In genomic region chr12:75724621-75725324, GRCm38 (mm10) we compare ENCODE assay signal across 15 mouse cellular contexts. TPM values are rescaled to one million over a fixed set of nuclear protein-coding genes. Genes with fewer than 3 reads are reported as not detected.
DNase-seq lines count a peak whose midpoint lies in the region; ATAC-seq lines count a peak whose summit lies in the region.
"Had no signal": no experiment of that assay in that cellular context is flagged by ENCODE, and none has a peak within 500 bp of the region (broad histone marks: within the 10 kb centered on the region; RNA-seq: fewer than 3 reads in every experiment).

No protein-coding gene starts in this region.

- WGBS in liver, embryonic 16.5 days (ENCODE audit: insufficient replicate concordance) = 49% methylated on average over 14 of the region's 14 CpGs

- peaks cover 32% of the 10 kb centered on the region for H3K4me1 ChIP-seq in liver, embryonic 16.5 days (ENCODE audit: control insufficient read depth, low read depth, low read length)

- H3K27me3 ChIP-seq in liver, embryonic 16.5 days (ENCODE audit: control insufficient read depth, insufficient read depth, low read depth, low read length) = no peaks in the 10 kb centered on the region
- H3K27me3 ChIP-seq: CH12.LX had no signal

- H3K4me2 ChIP-seq in liver, embryonic 16.5 days (ENCODE audit: low read depth, low read length) = peak overlapping the region; percentile 45
- H3K4me2 ChIP-seq: limb, embryonic 13.5 days had no signal

- peak; percentile 35 to 39 for DNase-seq in cerebellum, postnatal 10 days
- no peak for DNase-seq in cerebellum, adult 11 months
- DNase-seq in 416B (ENCODE audit: low read depth) = peak; percentile 59
- no peak for DNase-seq in thymus, postnatal 0 days (ENCODE audit: low spot score)
- DNase-seq in heart, adult 8-10 months (ENCODE audit: low spot score) = no peak
- DNase-seq in adrenal gland, postnatal 25 days = no peak
- DNase-seq: adrenal gland, adult 2 months; thymus, adult 2 months had no signal

- no peaks in the 10 kb centered on the region for H3K9me3 ChIP-seq in liver, embryonic 16.5 days (replicated peaks; ENCODE audit: control insufficient read depth, low read length)
- H3K9me3 ChIP-seq: forebrain, embryonic 10.5 days; limb, embryonic 13.5 days had no signal

- H3K36me3 ChIP-seq in liver, embryonic 16.5 days (ENCODE audit: control insufficient read depth, insufficient read depth) = peaks cover 13% of the 10 kb centered on the region

- peak; percentile 80 for ATAC-seq in erythroblast, adult 5-6 weeks (replicated peaks; ENCODE audit: low FRiP score, poor library complexity, severe bottlenecking)
- ATAC-seq in liver, embryonic 16.5 days (ENCODE audit: low read depth) = peak; percentile 82
- ATAC-seq: inflammation-experienced regulatory T-cells, adult 6 months; lung, postnatal 0 days had no signal

- H3K9ac ChIP-seq in liver, embryonic 16.5 days (ENCODE audit: low read depth, low read length) = no peak overlapping the region
- H3K9ac ChIP-seq: limb, embryonic 13.5 days had no signal

- H3K27ac ChIP-seq in liver, embryonic 16.5 days (ENCODE audit: low read length) = peak overlapping the region; percentile 82
- H3K27ac ChIP-seq: forebrain, embryonic 10.5 days; limb, embryonic 13.5 days had no signal

- H3K4me3 ChIP-seq in liver, embryonic 16.5 days (ENCODE audit: low read depth, low read length) = peak overlapping the region; percentile 39
- H3K4me3 ChIP-seq: forebrain, embryonic 10.5 days; limb, embryonic 13.5 days had no signal

RNA-seq across cellular contexts. Expression of gene Sgpp1, which starts 10.8 kb away (rescaled TPM):
- total RNA-seq in erythroblast, adult 5-6 weeks (2015; ENCODE audit: low replicate concordance) = 44.0 and 44.1 TPM in 2 replicates
- 26.3 and 31.6 TPM in 2 replicates for total RNA-seq in erythroblast, adult 5-6 weeks (2017; ENCODE audit: low replicate concordance)
- polyA plus RNA-seq in liver, embryonic 16.5 days (2015; fragmentation: Nextera tagmentation; extraction: Ambion mirVana) = 10.9 and 11.5 TPM in 2 replicates
- polyA plus RNA-seq in thymus, postnatal 0 days (2015; fragmentation: Nextera tagmentation; extraction: Ambion mirVana) = 30.9 and 33.5 TPM in 2 replicates
- 10 to 100 TPM; 19.8 to 22.4 (median 21.7) TPM for total RNA-seq in heart, adult 8-10 months (2022)
- 188 and 197 TPM in 2 replicates for total RNA-seq in adrenal gland, postnatal 25 days (2021)

RNA-seq across cellular contexts. Expression of gene Wdr89, which starts 55.4 kb away (rescaled TPM):
- total RNA-seq in erythroblast, adult 5-6 weeks (2015; ENCODE audit: low replicate concordance) = 4.8 and 5.0 TPM in 2 replicates
- 3.7 and 9.8 TPM in 2 replicates for total RNA-seq in erythroblast, adult 5-6 weeks (2017; ENCODE audit: low replicate concordance)
- polyA plus RNA-seq in liver, embryonic 16.5 days (2015; fragmentation: Nextera tagmentation; extraction: Ambion mirVana) = 2.8 and 3.6 TPM in 2 replicates
- 16.0 and 17.0 TPM in 2 replicates for polyA plus RNA-seq in thymus, postnatal 0 days (2015; fragmentation: Nextera tagmentation; extraction: Ambion mirVana)
- 1 to 10 TPM; 2.3 to 3.5 (median 2.4) TPM for total RNA-seq in heart, adult 8-10 months (2022)
- 4.1 and 5.0 TPM in 2 replicates for total RNA-seq in adrenal gland, postnatal 25 days (2021)

Comparison
In these comparisons a context has a peak if more than half of its experiments do, and no peak if none do; other contexts are left out.
1. DNase-seq: peak in cerebellum, postnatal 10 days (2 of 2) and 416B (single experiment); none in cerebellum, adult 11 months (single experiment), thymus, postnatal 0 days (single experiment), heart, adult 8-10 months (single experiment) and adrenal gland, postnatal 25 days (single experiment).